Mouse (Mus musculus) liver, embryonic 16.5 days (tissue): Measurements from ENCODE around the gene Prkca. TPM values are rescaled to one million over a fixed set of nuclear protein-coding genes. Genes with fewer than 3 reads are reported as not detected.

Experiments used
- ATAC-seq: fragments of 200-750 bp; cut with Nextera tagmentation; 2 replicates; pipeline ENCODE4 v1.8.0; 2017; ENCODE audit warnings: low read depth, mild to moderate bottlenecking, moderate number of reproducible peaks, moderate library complexity
- H3K27ac ChIP-seq: fragments of 300-500 bp; sonication (generic); 2 replicates; pipeline ENCODE4 v1.5.1; 2014; ENCODE audit warnings: mild to moderate bottlenecking, low read length
- H3K27me3 ChIP-seq: fragments of 300-500 bp; sonication (generic); 2 replicates; pipeline ENCODE4 v1.6.1; 2014; ENCODE audit warnings: low read depth, low read length, mixed read lengths; ENCODE audit not compliant: control insufficient read depth, insufficient read depth
- H3K36me3 ChIP-seq: fragments of 300-500 bp; sonication (generic); 2 replicates; pipeline ENCODE4 v1.6.1; 2014; ENCODE audit warnings: mild to moderate bottlenecking; ENCODE audit not compliant: control insufficient read depth, insufficient read depth
- H3K4me1 ChIP-seq: fragments of 300-500 bp; sonication (generic); 2 replicates; pipeline ENCODE4 v1.6.1; 2014; ENCODE audit warnings: low read depth, low read length, mixed read lengths; ENCODE audit not compliant: control insufficient read depth
- H3K4me2 ChIP-seq: fragments of 300-500 bp; sonication (generic); 2 replicates; pipeline ENCODE4 v1.6.1; 2014; ENCODE audit warnings: low read depth, low read length, mixed read lengths
- H3K4me3 ChIP-seq: fragments of 300-500 bp; sonication (generic); 2 replicates; pipeline ENCODE4 v1.5.1; 2014; ENCODE audit warnings: low read depth, mild to moderate bottlenecking, low read length
- H3K9ac ChIP-seq: fragments of 300-500 bp; sonication (generic); 2 replicates; pipeline ENCODE4 v1.6.1; 2014; ENCODE audit warnings: low read depth, low read length
- H3K9me3 ChIP-seq: fragments of 300-500 bp; sonication (generic); replicated peaks from 2 replicates; pipeline ENCODE4 v1.6.1; 2016; ENCODE audit warnings: low read length; ENCODE audit not compliant: control insufficient read depth
- WGBS: fragments of 180-500 bp; shearing (Covaris S2); extraction: QIAGEN DNeasy Blood & Tissue Kit; methylation state at CpG from one replicate; pipeline ENCODE4 v1.1.7; 2014; ENCODE audit not compliant: insufficient replicate concordance; 5-methylcytosine and 5-hydroxymethylcytosine counted together
- polyA plus RNA-seq: library from polyadenylated mRNA; unstranded; fragments of >200 nt; fragmentation: Nextera tagmentation; extraction: Ambion mirVana; gene quantifications from 2 replicates; pipeline ENCODE4 v1.2.1, GENCODE M21; 2015

The Prkca gene
- polyA plus RNA-seq, 1 experiment from 2014 or later: 3.4 TPM

- no peak overlapping the region for H3K9ac ChIP-seq
- H3K9me3 ChIP-seq: no peaks in the 10 kb centered on the region
- peaks cover 3% of the 10 kb centered on the region; the same call in 1 of the 2 replicates for H3K4me1 ChIP-seq
- peak; percentile 64 for ATAC-seq
- 49% methylated on average over 3 of the region's 3 CpGs for whole genome bisulfite sequencing
- H3K4me2 ChIP-seq: no peak overlapping the region
- H3K4me3 ChIP-seq: no peak overlapping the region
- no peak overlapping the region for H3K27ac ChIP-seq
- H3K27me3 ChIP-seq: no peaks in the 10 kb centered on the region
- no peaks in the 10 kb centered on the region for H3K36me3 ChIP-seq
Measured at GRCm38 (mm10) chr11:107998891-107999290, 344.8 kb downstream of the Prkca start.

- H3K9ac ChIP-seq: no peak overlapping the region
- H3K4me3 ChIP-seq: no peak overlapping the region
- 74% methylated on average over 11 of the region's 11 CpGs for WGBS
- H3K9me3 ChIP-seq: no peaks in the 10 kb centered on the region
- no peak for ATAC-seq
- no peaks in the 10 kb centered on the region for H3K36me3 ChIP-seq
- peaks cover 7% of the 10 kb centered on the region for H3K4me1 ChIP-seq
- H3K4me2 ChIP-seq: no peak overlapping the region
- H3K27ac ChIP-seq: no peak overlapping the region
- H3K27me3 ChIP-seq: no peaks in the 10 kb centered on the region
Measured at GRCm38 (mm10) chr11:107996896-107997670, 346.6 kb downstream of the Prkca start.

- no peaks in the 10 kb centered on the region for H3K27me3 ChIP-seq
- H3K27ac ChIP-seq: no peak overlapping the region
- H3K36me3 ChIP-seq: no peaks in the 10 kb centered on the region
- no peaks in the 10 kb centered on the region for H3K9me3 ChIP-seq
- WGBS: 49% methylated on average over 6 of the region's 6 CpGs
- H3K4me1 ChIP-seq: peaks cover 8% of the 10 kb centered on the region
- no peak overlapping the region for H3K4me3 ChIP-seq
- ATAC-seq: no peak
- H3K9ac ChIP-seq: no peak overlapping the region
- H3K4me2 ChIP-seq: no peak overlapping the region
Measured at GRCm38 (mm10) chr11:107994487-107994886, 349.2 kb downstream of the Prkca start.

- Histone ChIP-seq H3K4me3 (no peak overlapping the region), H3K27me3 (no peaks in the 10 kb centered on the region), H3K4me1 (peaks cover 4% of the 10 kb centered on the region), H3K9me3 (no peaks in the 10 kb centered on the region), H3K27ac (no peak overlapping the region), H3K9ac (no peak overlapping the region), H3K4me2 (no peak overlapping the region), H3K36me3 (no peaks in the 10 kb centered on the region)
- no peak for ATAC-seq
- 72% methylated on average over 3 of the region's 3 CpGs for WGBS
Measured at GRCm38 (mm10) chr11:107993792-107994191, 349.9 kb downstream of the Prkca start.

- H3K4me3 ChIP-seq: no peak overlapping the region
- H3K4me2 ChIP-seq: peak overlapping the region; percentile 23; the same call in 1 of the 2 replicates
- no peak overlapping the region for H3K9ac ChIP-seq
- H3K36me3 ChIP-seq: no peaks in the 10 kb centered on the region
- no peaks in the 10 kb centered on the region for H3K9me3 ChIP-seq
- no peaks in the 10 kb centered on the region for H3K27me3 ChIP-seq
- ATAC-seq: peak; percentile 66
- peak overlapping the region; percentile 80 for H3K27ac ChIP-seq
- peaks cover 4% of the 10 kb centered on the region for H3K4me1 ChIP-seq
- 18% methylated on average over 11 of the region's 11 CpGs for WGBS
Measured at GRCm38 (mm10) chr11:107992500-107992899, 351.2 kb downstream of the Prkca start.

GRCm38 (mm10) chr11:107991990-107992389, 351.7 kb downstream of the Prkca start:
- Histone ChIP-seq H3K4me1 (peaks cover 4% of the 10 kb centered on the region), H3K9ac (no peak overlapping the region), H3K27ac (peak overlapping the region; percentile 80), H3K36me3 (no peaks in the 10 kb centered on the region), H3K27me3 (no peaks in the 10 kb centered on the region), H3K9me3 (no peaks in the 10 kb centered on the region), H3K4me2 (peak overlapping the region; percentile 23; the same call in 1 of the 2 replicates), H3K4me3 (no peak overlapping the region)
- peak; percentile 85 for ATAC-seq
- 46% methylated on average over 7 of the region's 7 CpGs for WGBS

- Histone ChIP-seq H3K27ac (no peak overlapping the region), H3K36me3 (no peaks in the 10 kb centered on the region), H3K9ac (no peak overlapping the region), H3K27me3 (no peaks in the 10 kb centered on the region), H3K4me2 (no peak overlapping the region), H3K4me1 (peaks cover 7% of the 10 kb centered on the region), H3K9me3 (no peaks in the 10 kb centered on the region), H3K4me3 (no peak overlapping the region)
- no peak for ATAC-seq
- WGBS: 73% methylated on average over 6 of the region's 6 CpGs
Measured at GRCm38 (mm10) chr11:107989241-107989640, 354.5 kb downstream of the Prkca start.

GRCm38 (mm10) chr11:107985941-107986340, 357.8 kb downstream of the Prkca start:
- WGBS: 66% methylated on average over 3 of the region's 3 CpGs
- Histone ChIP-seq H3K4me2 (no peak overlapping the region), H3K27me3 (no peaks in the 10 kb centered on the region), H3K36me3 (no peaks in the 10 kb centered on the region), H3K9ac (no peak overlapping the region), H3K27ac (no peak overlapping the region), H3K9me3 (no peaks in the 10 kb centered on the region), H3K4me1 (peaks cover 3% of the 10 kb centered on the region; the same call in 1 of the 2 replicates), H3K4me3 (no peak overlapping the region)
- ATAC-seq: peak; percentile 83

GRCm38 (mm10) chr11:107983883-107984282, 359.8 kb downstream of the Prkca start:
- WGBS: 76% methylated on average over 12 of the region's 12 CpGs
- no peaks in the 10 kb centered on the region for H3K27me3 ChIP-seq
- H3K27ac ChIP-seq: no peak overlapping the region
- no peaks in the 10 kb centered on the region for H3K9me3 ChIP-seq
- no peak for ATAC-seq
- no peaks in the 10 kb centered on the region for H3K36me3 ChIP-seq
- H3K4me1 ChIP-seq: peaks cover 3% of the 10 kb centered on the region; the same call in 1 of the 2 replicates
- H3K4me3 ChIP-seq: no peak overlapping the region
- H3K9ac ChIP-seq: no peak overlapping the region
- H3K4me2 ChIP-seq: no peak overlapping the region
